Mouse (Mus musculus) olfactory bulb, adult 2 months (tissue): ENCODE measurements around the gene Spef2.

ENCODE experiments used
- CTCF ChIP-seq: fragments of 200-500 bp; IDR thresholded peaks from 2 replicates; pipeline ENCODE4 v1.5.1; 2012; ENCODE audit warnings: low read depth, mild to moderate bottlenecking, low read length, moderate library complexity; ENCODE audit not compliant: insufficient read depth
- POLR2A ChIP-seq: fragments of 200-500 bp; IDR thresholded peaks from 2 replicates; pipeline ENCODE4 v1.6.1; 2012; ENCODE audit warnings: mild to moderate bottlenecking, low read depth, low read length, moderate library complexity; ENCODE audit not compliant: insufficient read depth

DNA sequence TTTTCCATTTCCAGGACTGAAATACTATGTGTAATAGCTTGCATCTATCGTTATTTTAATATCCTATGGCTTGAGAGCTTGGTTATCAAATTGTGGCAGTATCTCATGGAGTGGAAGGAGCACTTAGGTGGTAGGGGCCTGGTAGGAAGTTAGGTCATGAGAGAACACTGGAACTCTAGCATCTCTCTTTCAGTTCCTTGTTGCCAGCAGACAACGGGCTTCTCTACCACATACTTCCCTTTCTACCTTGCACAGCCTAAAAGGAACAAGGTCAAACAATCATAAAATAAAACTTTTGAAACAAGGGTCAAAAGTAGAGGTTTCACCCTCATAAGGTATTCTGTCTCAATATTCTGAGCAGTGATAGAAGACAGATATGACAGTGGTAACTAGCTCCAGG lies 38.3 kb downstream of the Spef2 start:
- TF ChIP-seq CTCF (no peak), POLR2A (no peak)
